11 mouse cellular contexts compared by ENCODE assay signal in genomic region chr2:113379148-113379547, GRCm38 (mm10). TPM values are rescaled to one million over a fixed set of nuclear protein-coding genes. Genes with fewer than 3 reads are reported as not detected.
"Had no signal": no experiment of that assay in that cellular context is flagged by ENCODE, and none has a peak within 500 bp of the region (broad histone marks: within the 10 kb centered on the region; RNA-seq: fewer than 3 reads in every experiment).

No protein-coding gene starts in this region.

- H3K36me3 ChIP-seq: limb, embryonic 15.5 days; liver, embryonic 12.5 days; lung, embryonic 15.5 days; midbrain, embryonic 12.5 days; neural tube, embryonic 13.5 days had no signal

- H3K9me3 ChIP-seq: limb, embryonic 15.5 days; liver, embryonic 12.5 days; lung, embryonic 15.5 days; midbrain, embryonic 12.5 days; neural tube, embryonic 13.5 days had no signal

- H3K9ac ChIP-seq: limb, embryonic 15.5 days; liver, embryonic 12.5 days; lung, embryonic 15.5 days; midbrain, embryonic 12.5 days; neural tube, embryonic 13.5 days had no signal

- H3K27ac ChIP-seq: kidney, postnatal 0 days; layer of hippocampus, adult 2 months; limb, embryonic 15.5 days; liver, embryonic 12.5 days; lung, embryonic 15.5 days; midbrain, embryonic 12.5 days; neural tube, embryonic 13.5 days; stomach, postnatal 0 days had no signal

- DNase-seq: right cerebral cortex, postnatal 14 days; thymus, postnatal 4 days had no signal

- H3K4me2 ChIP-seq: limb, embryonic 15.5 days; liver, embryonic 12.5 days; lung, embryonic 15.5 days; midbrain, embryonic 12.5 days; neural tube, embryonic 13.5 days had no signal

- ATAC-seq: liver, embryonic 12.5 days had no signal

- H3K27me3 ChIP-seq: limb, embryonic 15.5 days; liver, embryonic 12.5 days; lung, embryonic 15.5 days; midbrain, embryonic 12.5 days; neural tube, embryonic 13.5 days had no signal

- H3K4me1 ChIP-seq: limb, embryonic 15.5 days; liver, embryonic 12.5 days; midbrain, embryonic 12.5 days; neural tube, embryonic 13.5 days had no signal

- H3K4me3 ChIP-seq: layer of hippocampus, adult 2 months; limb, embryonic 15.5 days; liver, embryonic 12.5 days; lung, embryonic 15.5 days; midbrain, embryonic 12.5 days; neural tube, embryonic 13.5 days had no signal

RNA-seq across cellular contexts. Expression of gene Fmn1, which starts 51.6 kb away (rescaled TPM):
- total RNA-seq: megakaryocyte-erythroid progenitor cell, adult 5-6 weeks had no signal
